Mouse (Mus musculus): ENCODE data around the gene Btg2. TPM values are rescaled to one million over a fixed set of nuclear protein-coding genes. Genes with fewer than 3 reads are reported as not detected.

Btg2 gene
- total and polyA plus RNA-seq, 3 experiments: 29.9 to 33.5 (median 31.0) TPM

GRCm38 (mm10) chr1:134062411-134063085 is 16.4 kb downstream of the Btg2 start:
- TF ChIP-seq EP300 (IDR thresholded peaks at IDR 0.05; ENCODE audit: insufficient read depth, low read depth, low read length) (no peak), POLR2A (IDR thresholded peaks at IDR 0.05; ENCODE audit: insufficient read depth, low read depth, low read length) (no peak), CTCF (IDR thresholded peaks at IDR 0.05) (no peak)
- intact Hi-C loops (cut with DNase I): loop anchor here (1.0 kb wide), 1 partner anchor 15 kb away; no protein-coding TSS in a partner anchor
- no peak for DNase-seq
- Histone ChIP-seq H3K27ac (peak overlapping the region; percentile 100), H3K79me2 (replicated peaks; ENCODE audit: control insufficient read depth, insufficient read depth, low read length) (no peaks in the 10 kb centered on the region), H3K36me3 (ENCODE audit: control insufficient read depth, insufficient read depth, low read length) (no peaks in the 10 kb centered on the region), H3K9ac (ENCODE audit: low read depth, low read length) (peak overlapping the region; percentile 53), H3K4me1 (ENCODE audit: control insufficient read depth, insufficient read depth, low read length) (peaks cover 36% of the 10 kb centered on the region), H3K27me3 (ENCODE audit: control insufficient read depth, insufficient read depth, low read length) (no peaks in the 10 kb centered on the region), H3K4me3 (peak overlapping the region; percentile 26; the same call in 1 of the 2 replicates)
- WGBS: 34% methylated on average over 11 of the region's 11 CpGs

GRCm38 (mm10) chr1:134061915-134062314 is 17.0 kb downstream of the Btg2 start:
- intact Hi-C loops (cut with DNase I): no loop called here
- TF ChIP-seq CTCF (IDR thresholded peaks at IDR 0.05) (no peak), POLR2A (IDR thresholded peaks at IDR 0.05; ENCODE audit: insufficient read depth, low read depth, low read length) (no peak), EP300 (IDR thresholded peaks at IDR 0.05; ENCODE audit: insufficient read depth, low read depth, low read length) (no peak)
- H3K4me3 ChIP-seq: no peak overlapping the region
- no peak for DNase-seq
- 73% methylated on average over 3 of the region's 3 CpGs for WGBS
- peaks cover 35% of the 10 kb centered on the region for H3K4me1 ChIP-seq (ENCODE audit: control insufficient read depth, insufficient read depth, low read length)
- H3K36me3 ChIP-seq (ENCODE audit: control insufficient read depth, insufficient read depth, low read length): no peaks in the 10 kb centered on the region
- H3K9ac ChIP-seq (ENCODE audit: low read depth, low read length): no peak overlapping the region
- H3K27me3 ChIP-seq (ENCODE audit: control insufficient read depth, insufficient read depth, low read length): no peaks in the 10 kb centered on the region
- peak overlapping the region; percentile 100 for H3K27ac ChIP-seq
- no peaks in the 10 kb centered on the region for H3K79me2 ChIP-seq (replicated peaks; ENCODE audit: control insufficient read depth, insufficient read depth, low read length)

- Histone ChIP-seq H3K27ac (peak overlapping the region; percentile 100), H3K4me1 (ENCODE audit: control insufficient read depth, insufficient read depth, low read length) (peaks cover 35% of the 10 kb centered on the region), H3K9ac (ENCODE audit: low read depth, low read length) (peak overlapping the region; percentile 85), H3K4me3 (peak overlapping the region; percentile 54), H3K36me3 (ENCODE audit: control insufficient read depth, insufficient read depth, low read length) (no peaks in the 10 kb centered on the region), H3K79me2 (replicated peaks; ENCODE audit: control insufficient read depth, insufficient read depth, low read length) (no peaks in the 10 kb centered on the region), H3K27me3 (ENCODE audit: control insufficient read depth, insufficient read depth, low read length) (no peaks in the 10 kb centered on the region)
- DNase-seq: peak; percentile 90 to 96
- 2% methylated on average over 31 of the region's 31 CpGs for whole genome bisulfite sequencing
- intact Hi-C loops (cut with DNase I): no loop called here
- TF ChIP-seq POLR2A (IDR thresholded peaks at IDR 0.05; ENCODE audit: insufficient read depth, low read depth, low read length) (peak; percentile 97), EP300 (IDR thresholded peaks at IDR 0.05; ENCODE audit: insufficient read depth, low read depth, low read length) (peak; percentile 83), CTCF (IDR thresholded peaks at IDR 0.05) (peak; percentile 43)
These were observed 17.9 kb downstream of the Btg2 start for GRCm38 (mm10) chr1:134060849-134061569.

GRCm38 (mm10) chr1:134059739-134060695 is 18.9 kb downstream of the Btg2 start:
- intact Hi-C loops (cut with DNase I): loop anchor here (10.0 kb wide), 1 partner anchor 175 kb away; the partner anchor contains the start of gene Adora1
- peak overlapping the region; percentile 43 for H3K9ac ChIP-seq (ENCODE audit: low read depth, low read length)
- DNase-seq: peak in 1 of 2 experiments; percentile 27

GRCm38 (mm10) chr1:134058870-134059269 is 20.1 kb downstream of the Btg2 start:
- Histone ChIP-seq H3K27ac (peak overlapping the region; percentile 38; the same call in 1 of the 2 replicates), H3K79me2 (replicated peaks; ENCODE audit: control insufficient read depth, insufficient read depth, low read length) (no peaks in the 10 kb centered on the region), H3K9ac (ENCODE audit: low read depth, low read length) (no peak overlapping the region), H3K36me3 (ENCODE audit: control insufficient read depth, insufficient read depth, low read length) (no peaks in the 10 kb centered on the region), H3K4me3 (no peak overlapping the region), H3K4me1 (ENCODE audit: control insufficient read depth, insufficient read depth, low read length) (peaks cover 29% of the 10 kb centered on the region), H3K27me3 (ENCODE audit: control insufficient read depth, insufficient read depth, low read length) (no peaks in the 10 kb centered on the region)
- intact Hi-C loops (cut with DNase I): loop anchor here (10.0 kb wide), 1 partner anchor 176 kb away; the partner anchor contains the start of gene Adora1
- no peak for DNase-seq
- 46% methylated on average over 6 of the region's 6 CpGs for WGBS
- TF ChIP-seq CTCF (IDR thresholded peaks at IDR 0.05): no peak
- no peak for TF ChIP-seq POLR2A (IDR thresholded peaks at IDR 0.05; ENCODE audit: insufficient read depth, low read depth, low read length)
- TF ChIP-seq EP300 (IDR thresholded peaks at IDR 0.05; ENCODE audit: insufficient read depth, low read depth, low read length): no peak

More at GRCm38 (mm10) chr1:134059739-134060695, 18.9 kb downstream of the Btg2 start:
- Histone ChIP-seq H3K27ac (peak overlapping the region; percentile 100), H3K79me2 (replicated peaks; ENCODE audit: control insufficient read depth, insufficient read depth, low read length) (no peaks in the 10 kb centered on the region), H3K27me3 (ENCODE audit: control insufficient read depth, insufficient read depth, low read length) (no peaks in the 10 kb centered on the region), H3K4me3 (peak overlapping the region; percentile 54), H3K4me1 (ENCODE audit: control insufficient read depth, insufficient read depth, low read length) (peaks cover 38% of the 10 kb centered on the region), H3K36me3 (ENCODE audit: control insufficient read depth, insufficient read depth, low read length) (no peaks in the 10 kb centered on the region)
- TF ChIP-seq POLR2A (IDR thresholded peaks at IDR 0.05; ENCODE audit: insufficient read depth, low read depth, low read length) (no peak), CTCF (IDR thresholded peaks at IDR 0.05) (peak; percentile 71), EP300 (IDR thresholded peaks at IDR 0.05; ENCODE audit: insufficient read depth, low read depth, low read length) (no peak)
- 64% methylated on average over 16 of the region's 16 CpGs for WGBS
